Mouse (Mus musculus) heart, embryonic 14.5 days (tissue): ENCODE data around the gene Enox1. TPM values are rescaled to one million over a fixed set of nuclear protein-coding genes. Genes with fewer than 3 reads are reported as not detected.

Source experiments
- ATAC-seq: fragments of 200-750 bp; cut with Nextera tagmentation; 2 replicates; pipeline ENCODE4 v1.8.0; 2017; ENCODE audit warnings: low read depth, moderate TSS enrichment; ENCODE audit not compliant: insufficient number of reproducible peaks, insufficient read depth, low FRiP score
- H3K27ac ChIP-seq, 2 experiments: fragments of 200-500 bp in 1 of 2; fragments of 300-500 bp in 1 of 2; sonication (generic) in 1 of 2; replicated peaks in 1 of 2; 2 replicates each; pipeline ENCODE4 v1.5.1; 2012 to 2014; ENCODE audit warnings: low read depth in 2 of 2, low read length in 2 of 2, control low read depth in 1 of 2, mild to moderate bottlenecking in 1 of 2, mixed read lengths in 1 of 2; ENCODE audit not compliant: control insufficient read depth in 1 of 2, insufficient read depth in 1 of 2
- H3K27me3 ChIP-seq: fragments of 300-500 bp; sonication (generic); 2 replicates; pipeline ENCODE4 v1.6.1; 2014; ENCODE audit warnings: mild to moderate bottlenecking, low read length, control low read depth; ENCODE audit not compliant: control insufficient read depth, insufficient read depth
- H3K36me3 ChIP-seq: fragments of 300-500 bp; sonication (generic); 2 replicates; pipeline ENCODE4 v1.6.1; 2014; ENCODE audit warnings: mild to moderate bottlenecking, control low read depth, low read length, mixed read lengths; ENCODE audit not compliant: control insufficient read depth, insufficient read depth
- H3K4me1 ChIP-seq, 2 experiments: fragments of 200-500 bp in 1 of 2; fragments of 300-500 bp in 1 of 2; sonication (generic) in 1 of 2; 2 replicates each; pipeline ENCODE4 v1.6.1; 2012 to 2014; ENCODE audit warnings: low read length in 2 of 2, control low read depth in 1 of 2, mixed read lengths in 1 of 2; ENCODE audit not compliant: control insufficient read depth in 2 of 2, insufficient read depth in 2 of 2
- H3K4me2 ChIP-seq: fragments of 300-500 bp; sonication (generic); 2 replicates; pipeline ENCODE4 v1.6.1; 2014; ENCODE audit warnings: mild to moderate bottlenecking, low read length
- H3K4me3 ChIP-seq, 2 experiments: fragments of 200-500 bp in 1 of 2; fragments of 300-500 bp in 1 of 2; sonication (generic) in 1 of 2; 2 replicates each; pipeline ENCODE4 v1.5.1; 2012 to 2014; ENCODE audit warnings: low read length in 2 of 2, mild to moderate bottlenecking in 2 of 2, control low read depth in 1 of 2, low read depth in 1 of 2, moderate library complexity in 1 of 2; ENCODE audit not compliant: control insufficient read depth in 1 of 2, insufficient read depth in 1 of 2
- H3K9ac ChIP-seq: fragments of 300-500 bp; sonication (generic); 2 replicates; pipeline ENCODE4 v1.6.1; 2014; ENCODE audit warnings: mild to moderate bottlenecking, low read length
- H3K9me3 ChIP-seq: fragments of 300-500 bp; sonication (generic); 2 replicates; pipeline ENCODE4 v1.6.1; 2016; ENCODE audit warnings: low read length, control low read depth; ENCODE audit not compliant: control insufficient read depth
- WGBS: fragments of 180-500 bp; shearing (Covaris S2); extraction: QIAGEN DNeasy Blood & Tissue Kit; methylation state at CpG from one replicate; pipeline ENCODE4 v1.1.7; 2014; 5-methylcytosine and 5-hydroxymethylcytosine counted together
- polyA plus RNA-seq: library from polyadenylated mRNA; unstranded; fragments of >200 nt; fragmentation: Nextera tagmentation; extraction: Ambion mirVana; gene quantifications from 2 replicates; pipeline ENCODE4 v1.2.1, GENCODE M21; 2014

The Enox1 gene
- polyA plus RNA-seq, 1 experiment from 2014 or later = 2.2 TPM

DNA sequence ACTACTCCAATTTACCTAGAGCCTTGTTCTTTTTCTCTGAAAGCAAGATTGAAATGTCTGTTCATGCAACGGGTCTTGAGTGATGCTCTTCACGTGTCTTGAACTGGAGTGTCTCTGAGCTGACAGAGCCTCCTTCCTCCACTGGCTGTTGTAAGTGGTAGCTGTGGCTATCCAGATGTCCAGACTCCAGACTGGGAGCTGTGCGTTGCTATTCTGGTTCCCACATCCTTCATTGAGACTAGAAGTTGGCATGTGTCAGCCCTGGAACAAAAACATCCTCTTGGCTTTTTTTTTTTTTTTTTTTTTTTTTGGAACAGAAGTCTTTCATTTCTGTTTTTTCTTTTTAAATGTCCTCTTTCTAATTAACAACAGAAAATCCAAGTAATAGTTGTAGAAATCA is 90.4 kb downstream of the Enox1 start:
- no peak overlapping the region for H3K4me2 ChIP-seq
- ATAC-seq = no peak
- no peak overlapping the region for H3K4me3 ChIP-seq
- H3K9me3 ChIP-seq = no peaks in the 10 kb centered on the region
- H3K27me3 ChIP-seq = no peaks in the 10 kb centered on the region
- whole genome bisulfite sequencing = 71% methylated on average over 3 of the region's 3 CpGs
- H3K4me1 ChIP-seq = no peaks in the 10 kb centered on the region
- no peaks in the 10 kb centered on the region for H3K36me3 ChIP-seq
- H3K27ac ChIP-seq = no peak overlapping the region
- no peak overlapping the region for H3K9ac ChIP-seq

- H3K9me3 ChIP-seq = no peaks in the 10 kb centered on the region
- no peak overlapping the region for H3K27ac ChIP-seq
- no peaks in the 10 kb centered on the region for H3K27me3 ChIP-seq
- H3K4me1 ChIP-seq = no peaks in the 10 kb centered on the region
- 86% methylated on average over 5 of the region's 5 CpGs for WGBS
- no peaks in the 10 kb centered on the region for H3K36me3 ChIP-seq
- H3K4me2 ChIP-seq = no peak overlapping the region
- no peak overlapping the region for H3K9ac ChIP-seq
- no peak overlapping the region for H3K4me3 ChIP-seq
- ATAC-seq = no peak
These were observed 91.9 kb downstream of the Enox1 start for GRCm38 (mm10) chr14:77248426-77248825.

- Histone ChIP-seq H3K27me3 (no peaks in the 10 kb centered on the region), H3K9ac (no peak overlapping the region), H3K4me3 (no peak overlapping the region), H3K4me1 (no peaks in the 10 kb centered on the region), H3K4me2 (no peak overlapping the region), H3K9me3 (no peaks in the 10 kb centered on the region), H3K27ac (no peak overlapping the region), H3K36me3 (no peaks in the 10 kb centered on the region)
- no peak for ATAC-seq
- 73% methylated on average over 7 of the region's 7 CpGs for WGBS
These were observed 92.4 kb downstream of the Enox1 start for GRCm38 (mm10) chr14:77248946-77249345.

DNA sequence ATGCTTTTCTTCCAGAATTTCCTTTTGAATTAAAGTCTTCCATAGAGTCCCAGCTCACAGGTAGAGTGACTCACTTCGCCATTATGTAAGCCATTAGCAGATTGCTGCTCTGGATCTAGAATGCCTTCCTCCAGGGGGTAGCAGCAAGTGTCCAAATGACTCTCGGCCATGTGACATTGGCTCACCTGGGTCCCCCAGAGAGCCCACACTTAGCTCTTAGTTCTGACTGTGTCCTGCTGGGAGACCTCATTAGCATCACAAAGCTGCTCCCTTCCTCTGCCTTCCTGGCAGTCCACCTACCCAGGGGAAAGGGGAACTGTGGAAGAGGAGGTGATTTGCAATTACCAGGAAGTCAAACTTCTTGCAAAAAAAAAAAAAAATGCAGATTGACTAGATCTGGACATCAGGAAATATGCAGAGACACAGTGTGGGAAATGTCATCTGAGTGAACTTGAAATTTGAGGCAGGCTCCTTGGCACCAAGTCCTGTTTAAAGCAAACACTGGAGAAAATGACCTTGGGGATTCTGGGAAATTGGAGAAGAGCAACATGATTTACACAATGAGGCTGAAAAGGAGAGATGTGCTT is 94.2 kb downstream of the Enox1 start:
- H3K4me1 ChIP-seq = no peaks in the 10 kb centered on the region
- H3K27me3 ChIP-seq = no peaks in the 10 kb centered on the region
- H3K27ac ChIP-seq = no peak overlapping the region
- H3K9ac ChIP-seq = no peak overlapping the region
- H3K36me3 ChIP-seq = no peaks in the 10 kb centered on the region
- no peak for ATAC-seq
- H3K4me2 ChIP-seq = no peak overlapping the region
- H3K4me3 ChIP-seq = no peak overlapping the region
- H3K9me3 ChIP-seq = no peaks in the 10 kb centered on the region
- 66% methylated on average over 2 of the region's 2 CpGs for WGBS

- no peak overlapping the region for H3K4me3 ChIP-seq
- H3K27me3 ChIP-seq = no peaks in the 10 kb centered on the region
- ATAC-seq = no peak
- H3K4me2 ChIP-seq = no peak overlapping the region
- no peak overlapping the region for H3K27ac ChIP-seq
- no peaks in the 10 kb centered on the region for H3K9me3 ChIP-seq
- WGBS = 70% methylated on average over 3 of the region's 3 CpGs
- no peak overlapping the region for H3K9ac ChIP-seq
- no peaks in the 10 kb centered on the region for H3K4me1 ChIP-seq
- no peaks in the 10 kb centered on the region for H3K36me3 ChIP-seq
These were observed 98.6 kb downstream of the Enox1 start for GRCm38 (mm10) chr14:77255201-77255600.

- H3K9me3 ChIP-seq = no peaks in the 10 kb centered on the region
- no peak overlapping the region for H3K27ac ChIP-seq
- H3K27me3 ChIP-seq = no peaks in the 10 kb centered on the region
- no peaks in the 10 kb centered on the region for H3K4me1 ChIP-seq
- no peak overlapping the region for H3K4me2 ChIP-seq
- no peaks in the 10 kb centered on the region for H3K36me3 ChIP-seq
- no peak overlapping the region for H3K4me3 ChIP-seq
- 90% methylated on average over 6 of the region's 6 CpGs for WGBS
- ATAC-seq = no peak
- H3K9ac ChIP-seq = no peak overlapping the region
These were observed 99.1 kb downstream of the Enox1 start for GRCm38 (mm10) chr14:77255711-77256110.

DNA sequence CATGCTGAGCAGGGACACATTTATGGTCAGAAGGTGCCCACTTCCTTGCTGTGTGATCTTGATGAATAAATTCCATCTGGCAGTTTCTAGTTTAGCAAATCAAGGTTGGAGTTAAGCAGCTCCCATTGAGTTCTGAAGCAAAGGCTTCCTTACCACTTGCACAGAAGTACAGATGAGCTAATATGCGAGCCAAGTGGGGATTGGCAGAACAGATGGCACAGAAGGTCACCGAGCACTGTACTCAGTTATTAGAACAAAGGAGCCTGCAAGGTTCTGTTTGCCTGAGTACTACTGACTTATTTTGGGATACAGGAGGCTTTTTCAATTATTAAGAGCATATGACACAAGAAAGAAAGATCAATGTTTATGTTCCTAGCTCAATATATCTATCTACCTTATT is 100.4 kb downstream of the Enox1 start:
- no peaks in the 10 kb centered on the region for H3K27me3 ChIP-seq
- H3K4me3 ChIP-seq = no peak overlapping the region
- H3K4me1 ChIP-seq = no peaks in the 10 kb centered on the region
- H3K36me3 ChIP-seq = no peaks in the 10 kb centered on the region
- ATAC-seq = no peak
- no peak overlapping the region for H3K4me2 ChIP-seq
- H3K27ac ChIP-seq = no peak overlapping the region
- no peak overlapping the region for H3K9ac ChIP-seq
- no peaks in the 10 kb centered on the region for H3K9me3 ChIP-seq
- WGBS = 79% methylated on average over 2 of the region's 2 CpGs

- H3K9me3 ChIP-seq = no peaks in the 10 kb centered on the region
- WGBS = 76% methylated on average over 1 of the region's 1 CpGs
- no peak overlapping the region for H3K4me2 ChIP-seq
- H3K9ac ChIP-seq = no peak overlapping the region
- no peak overlapping the region for H3K27ac ChIP-seq
- H3K36me3 ChIP-seq = no peaks in the 10 kb centered on the region
- no peak overlapping the region for H3K4me3 ChIP-seq
- no peak for ATAC-seq
- H3K27me3 ChIP-seq = no peaks in the 10 kb centered on the region
- no peaks in the 10 kb centered on the region for H3K4me1 ChIP-seq
These were observed 100.9 kb downstream of the Enox1 start for GRCm38 (mm10) chr14:77257461-77257860.
